Mouse (Mus musculus): Measurements from ENCODE around the gene Rps18. TPM values are rescaled to one million over a fixed set of nuclear protein-coding genes. Genes with fewer than 3 reads are reported as not detected.
"Not testable (repeated sequence)": the region's sequence is repeated elsewhere in the genome, so short reads cannot be mapped to it uniquely, and the experiment has no call there.

Gene Rps18
- total and polyA plus RNA-seq, 2 experiments from 2014 or later: 876 to 1,357 TPM

DNA sequence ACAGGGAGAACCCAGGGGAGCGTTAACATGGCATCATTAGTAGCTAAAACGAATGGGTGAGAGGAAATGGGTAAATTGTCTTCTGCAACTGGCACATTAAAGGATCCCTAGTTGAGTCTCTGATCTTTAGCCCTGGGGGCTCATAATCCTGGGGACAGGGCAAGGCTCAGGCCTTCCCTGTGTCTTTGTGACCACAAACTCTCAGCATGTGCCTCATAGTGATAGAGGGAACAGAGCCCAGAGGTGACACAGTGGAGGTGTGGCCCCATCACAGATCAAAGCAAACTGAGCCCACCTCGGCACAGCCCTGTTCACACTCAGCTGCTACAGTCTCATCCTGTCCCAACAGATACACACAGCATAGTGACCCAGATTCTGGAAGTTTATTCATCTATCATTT is 39.9 kb upstream of the Rps18 start:
- Histone ChIP-seq H3K4me1 (ENCODE audit: insufficient read depth) (no peaks in the 10 kb centered on the region), H3K4me2 (ENCODE audit: low read depth) (no peak overlapping the region), H3K9ac (no peak overlapping the region), H3K4me3 (ENCODE audit: low read depth, low read length) (no peak overlapping the region), H3K36me3 (ENCODE audit: insufficient read depth) (no peaks in the 10 kb centered on the region), H3K9me3 (ENCODE audit: low read length) (no peaks in the 10 kb centered on the region), H3K27me3 (ENCODE audit: insufficient read depth, low read length) (no peaks in the 10 kb centered on the region), H3K27ac (ENCODE audit: low read depth, low read length) (no peak overlapping the region)
- 70% methylated on average over 3 of the region's 3 CpGs for WGBS
- no peak for TF ChIP-seq CTCF (IDR thresholded peaks at IDR 0.05; ENCODE audit: low read depth)
- DNase-seq (no peak), ATAC-seq (no peak)

- Histone ChIP-seq H3K4me3 (ENCODE audit: low read depth, low read length) (no peak overlapping the region), H3K9ac (no peak overlapping the region), H3K27ac (ENCODE audit: low read depth, low read length) (no peak overlapping the region), H3K9me3 (ENCODE audit: low read length) (no peaks in the 10 kb centered on the region), H3K4me2 (ENCODE audit: low read depth) (no peak overlapping the region), H3K36me3 (ENCODE audit: insufficient read depth) (no peaks in the 10 kb centered on the region), H3K27me3 (ENCODE audit: insufficient read depth, low read length) (no peaks in the 10 kb centered on the region), H3K4me1 (ENCODE audit: insufficient read depth) (no peaks in the 10 kb centered on the region)
- DNase-seq (no peak), ATAC-seq (no peak)
- WGBS: 92% methylated on average over 8 of the region's 8 CpGs
- TF ChIP-seq CTCF (IDR thresholded peaks at IDR 0.05; ENCODE audit: low read depth): no peak
Measured at GRCm38 (mm10) chr17:33994959-33995358, 39.2 kb upstream of the Rps18 start.

GRCm38 (mm10) chr17:33991788-33992664 is 36.2 kb upstream of the Rps18 start:
- Histone ChIP-seq H3K9me3 (ENCODE audit: low read length) (no peaks in the 10 kb centered on the region), H3K4me1 (ENCODE audit: insufficient read depth) (no peaks in the 10 kb centered on the region), H3K4me2 (ENCODE audit: low read depth) (no peak overlapping the region), H3K4me3 (ENCODE audit: low read depth, low read length) (no peak overlapping the region), H3K27ac (ENCODE audit: low read depth, low read length) (no peak overlapping the region), H3K9ac (no peak overlapping the region), H3K27me3 (ENCODE audit: insufficient read depth, low read length) (no peaks in the 10 kb centered on the region), H3K36me3 (ENCODE audit: insufficient read depth) (no peaks in the 10 kb centered on the region)
- TF ChIP-seq CTCF (IDR thresholded peaks at IDR 0.05; ENCODE audit: low read depth): peak; percentile 91
- WGBS: 36% methylated on average over 10 of the region's 10 CpGs
- peak; percentile 79 for ATAC-seq
- DNase-seq: peak; percentile 87

- not testable (repeated sequence) for H3K4me1 ChIP-seq (ENCODE audit: insufficient read depth); ATAC-seq; H3K27me3 ChIP-seq (ENCODE audit: insufficient read depth, low read length); H3K27ac ChIP-seq (ENCODE audit: low read depth, low read length); H3K9ac ChIP-seq; H3K9me3 ChIP-seq (ENCODE audit: low read length); H3K36me3 ChIP-seq (ENCODE audit: insufficient read depth)
- WGBS: 11% methylated on average over 8 of the region's 8 CpGs
- TF ChIP-seq CTCF (IDR thresholded peaks at IDR 0.05; ENCODE audit: low read depth): peak; percentile 90
- peak overlapping the region; percentile 43; the same call in 1 of the 2 replicates for H3K4me3 ChIP-seq (ENCODE audit: low read depth, low read length)
- DNase-seq: peak; percentile 68
- H3K4me2 ChIP-seq (ENCODE audit: low read depth): peak overlapping the region; percentile 55
Measured at GRCm38 (mm10) chr17:33982136-33982535, 26.3 kb upstream of the Rps18 start.

- 1% methylated on average over 27 of the region's 27 CpGs for WGBS
- H3K9me3 ChIP-seq (ENCODE audit: low read length); H3K4me1 ChIP-seq (ENCODE audit: insufficient read depth); H3K36me3 ChIP-seq (ENCODE audit: insufficient read depth); H3K27me3 ChIP-seq (ENCODE audit: insufficient read depth, low read length): not testable (repeated sequence)
- Histone ChIP-seq H3K4me2 (ENCODE audit: low read depth) (peak overlapping the region; percentile 55), H3K9ac (peak overlapping the region; percentile 53), H3K27ac (ENCODE audit: low read depth, low read length) (peak overlapping the region; percentile 85), H3K4me3 (ENCODE audit: low read depth, low read length) (peak overlapping the region; percentile 43)
- TF ChIP-seq CTCF (IDR thresholded peaks at IDR 0.05; ENCODE audit: low read depth): peak; percentile 82
- peak; percentile 95 for ATAC-seq
- DNase-seq: peak; percentile 97
Measured at GRCm38 (mm10) chr17:33981192-33981909, 25.6 kb upstream of the Rps18 start.

GRCm38 (mm10) chr17:33980181-33981035 is 24.6 kb upstream of the Rps18 start:
- 0 out of 2 replicates have a peak, but pooled peaks cover 4% of the 10 kb centered on the region for H3K4me1 ChIP-seq (ENCODE audit: insufficient read depth)
- H3K4me2 ChIP-seq (ENCODE audit: low read depth): peak overlapping the region; percentile 33
- DNase-seq (no peak), ATAC-seq (peak; percentile 44)
- H3K27me3 ChIP-seq (ENCODE audit: insufficient read depth, low read length): peaks cover 9% of the 10 kb centered on the region
- no peak overlapping the region for H3K4me3 ChIP-seq (ENCODE audit: low read depth, low read length)
- H3K9ac ChIP-seq: peak overlapping the region; percentile 39; the same call in 1 of the 2 replicates
- no peaks in the 10 kb centered on the region for H3K9me3 ChIP-seq (ENCODE audit: low read length)
- 76% methylated on average over 19 of the region's 19 CpGs for WGBS
- H3K36me3 ChIP-seq (ENCODE audit: insufficient read depth): no peaks in the 10 kb centered on the region
- H3K27ac ChIP-seq (ENCODE audit: low read depth, low read length): peak overlapping the region; percentile 54
- TF ChIP-seq CTCF (IDR thresholded peaks at IDR 0.05; ENCODE audit: low read depth): no peak
